Mouse (Mus musculus): ENCODE data around the gene Rwdd2b.

Gene Rwdd2b

DNA sequence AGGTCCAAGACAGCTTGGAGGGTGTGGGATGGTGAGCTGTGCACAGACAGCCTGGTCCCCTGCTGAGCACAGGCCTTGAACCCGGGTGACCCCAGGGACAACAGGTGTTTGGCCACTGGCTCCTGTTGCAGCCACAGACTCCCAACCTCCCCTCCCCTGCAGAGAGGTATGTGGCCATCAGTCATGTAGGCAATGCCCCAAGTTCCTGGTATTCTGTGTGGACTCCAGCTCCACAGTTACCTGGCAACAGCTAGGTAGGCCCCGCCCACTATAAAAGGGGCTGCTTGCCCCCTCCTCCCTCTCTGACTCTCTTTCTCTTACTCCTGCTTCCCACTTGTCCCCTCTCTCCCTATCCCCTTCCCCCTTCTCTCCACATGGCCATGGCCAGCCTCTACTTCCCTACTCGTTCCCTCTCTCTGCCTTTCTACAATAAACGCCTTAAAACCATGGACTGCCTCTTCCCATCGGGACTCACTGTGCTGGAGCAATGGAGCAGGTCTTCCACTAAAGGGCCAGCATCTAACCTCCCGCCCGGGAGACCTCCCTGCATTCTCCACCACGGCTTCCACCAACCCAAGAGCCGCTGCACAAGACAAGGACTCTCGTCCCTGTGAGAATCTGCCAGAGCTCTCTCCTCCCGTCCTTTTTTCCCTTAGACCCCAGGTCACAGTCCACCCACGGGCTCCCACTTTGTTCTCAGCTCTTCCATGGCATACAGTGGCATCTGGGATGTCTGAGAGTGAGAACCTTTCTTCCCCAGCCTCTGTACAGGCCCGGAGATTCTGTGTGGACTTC lies 4.8 kb downstream of the Rwdd2b start:
- TF ChIP-seq GATA4 (IDR thresholded peaks at IDR 0.05; ENCODE audit: insufficient replicate concordance, low read length): no peak

- TF ChIP-seq GATA4 (IDR thresholded peaks at IDR 0.05; ENCODE audit: insufficient replicate concordance, low read length): no peak
Measured at GRCm38 (mm10) chr16:87434946-87435345, 5.4 kb downstream of the Rwdd2b start.

DNA sequence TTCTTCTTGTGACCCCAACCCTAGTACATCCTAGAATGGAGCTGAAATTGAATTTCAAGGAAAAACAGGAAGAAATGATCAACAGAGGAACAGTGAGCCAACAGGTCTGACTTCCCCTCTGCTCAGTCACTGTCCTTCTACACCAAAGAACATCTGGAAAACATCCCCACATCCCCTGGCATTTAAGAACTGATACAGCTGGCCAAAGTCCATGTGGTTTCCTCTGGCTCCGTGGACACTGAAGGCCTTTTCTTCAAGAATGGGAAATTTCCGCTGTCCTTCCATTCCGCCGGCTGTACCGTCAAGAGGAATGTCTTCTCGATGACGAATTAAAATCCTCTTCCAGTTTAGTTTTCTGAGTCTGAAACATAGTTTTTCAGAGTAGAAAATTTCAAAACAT lies 6.1 kb downstream of the Rwdd2b start:
- TF ChIP-seq GATA4 (IDR thresholded peaks at IDR 0.05; ENCODE audit: insufficient replicate concordance, low read length): no peak

- TF ChIP-seq GATA4 (IDR thresholded peaks at IDR 0.05; ENCODE audit: insufficient replicate concordance, low read length): no peak; the same call in 1 of the 2 replicates
Measured at GRCm38 (mm10) chr16:87432033-87432814, 8.1 kb downstream of the Rwdd2b start, which contains the start of gene Ltn1. Gene Ltn1 (minus strand): TSS chr16:87432612.

DNA sequence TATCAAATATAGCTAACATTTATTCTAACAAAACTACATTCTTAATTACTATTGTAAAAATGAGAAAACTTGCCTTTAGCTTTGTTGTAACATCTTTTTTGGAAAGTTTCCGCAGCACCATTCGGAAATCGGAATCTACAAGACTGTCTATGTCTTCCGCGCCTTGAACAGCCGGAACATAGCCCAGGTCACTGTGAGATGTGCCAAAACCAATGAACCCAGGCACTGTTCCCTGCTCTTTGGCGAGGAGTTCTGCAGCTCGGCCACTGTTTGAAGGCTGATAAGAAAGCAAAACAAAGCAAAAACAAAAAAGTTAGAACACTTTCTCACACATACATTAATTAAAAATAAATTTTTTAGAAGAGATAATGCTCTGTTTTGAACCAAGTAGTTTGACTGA lies 12.9 kb downstream of the Rwdd2b start:
- TF ChIP-seq GATA4 (IDR thresholded peaks at IDR 0.05; ENCODE audit: insufficient replicate concordance, low read length): no peak

- no peak for TF ChIP-seq GATA4 (IDR thresholded peaks at IDR 0.05; ENCODE audit: insufficient replicate concordance, low read length)
Measured at GRCm38 (mm10) chr16:87420662-87421061, 19.7 kb downstream of the Rwdd2b start.

DNA sequence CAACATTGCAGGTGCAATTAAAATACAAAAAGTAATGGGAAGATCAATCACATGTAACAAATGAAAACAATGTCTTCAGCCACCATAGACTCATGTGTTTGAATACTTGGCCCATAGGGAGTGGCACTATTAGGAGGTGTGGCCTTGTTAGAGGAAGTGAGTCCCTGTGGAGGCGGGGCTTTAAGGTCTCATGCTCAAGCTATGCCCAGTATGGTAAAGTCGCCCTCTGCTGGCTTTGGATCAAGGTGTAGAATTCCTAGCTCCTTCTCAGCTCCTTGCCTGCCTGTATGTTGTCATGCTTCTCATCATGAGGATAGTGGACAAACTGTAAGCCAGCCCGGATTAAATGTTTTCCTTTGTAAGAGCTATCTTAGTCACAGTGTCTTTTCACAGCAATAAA lies 35.4 kb downstream of the Rwdd2b start:
- TF ChIP-seq GATA4 (IDR thresholded peaks at IDR 0.05; ENCODE audit: insufficient replicate concordance, low read length): no peak

DNA sequence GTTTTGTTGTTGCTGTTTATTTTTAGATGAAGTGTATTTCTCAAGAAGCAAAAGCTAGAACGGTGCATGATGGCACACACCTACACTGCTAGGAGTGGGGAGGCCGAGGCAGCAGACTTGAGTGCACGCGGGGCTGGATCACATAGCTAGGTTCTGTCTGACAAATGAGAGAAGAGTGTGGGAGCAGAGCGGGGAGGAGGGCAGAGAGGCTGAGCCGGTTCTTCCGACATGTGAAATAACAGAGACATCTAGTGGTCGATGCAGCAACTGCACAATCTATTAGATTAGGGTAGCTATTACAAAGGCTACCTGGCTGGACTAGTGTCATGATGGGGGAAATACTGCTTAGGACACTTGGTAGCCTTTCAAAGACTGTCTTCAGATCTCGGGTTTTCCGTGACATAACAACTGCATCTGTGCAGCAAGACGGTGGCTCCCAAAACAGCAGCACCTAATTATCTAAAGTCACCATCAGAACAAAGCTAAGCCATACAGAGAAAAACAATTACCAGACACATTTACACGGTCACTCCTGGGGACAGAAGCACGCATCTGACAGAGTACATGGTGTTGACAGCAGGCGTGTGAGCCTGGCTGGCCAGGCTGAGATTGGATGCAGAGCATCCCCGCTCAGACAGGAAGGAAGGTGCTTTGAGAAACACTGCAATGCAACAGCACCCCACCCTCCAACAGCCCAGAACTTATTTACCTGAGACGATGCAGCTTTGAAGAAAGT lies 46.4 kb downstream of the Rwdd2b start:
- TF ChIP-seq GATA4 (IDR thresholded peaks at IDR 0.05; ENCODE audit: insufficient replicate concordance, low read length): no peak

DNA sequence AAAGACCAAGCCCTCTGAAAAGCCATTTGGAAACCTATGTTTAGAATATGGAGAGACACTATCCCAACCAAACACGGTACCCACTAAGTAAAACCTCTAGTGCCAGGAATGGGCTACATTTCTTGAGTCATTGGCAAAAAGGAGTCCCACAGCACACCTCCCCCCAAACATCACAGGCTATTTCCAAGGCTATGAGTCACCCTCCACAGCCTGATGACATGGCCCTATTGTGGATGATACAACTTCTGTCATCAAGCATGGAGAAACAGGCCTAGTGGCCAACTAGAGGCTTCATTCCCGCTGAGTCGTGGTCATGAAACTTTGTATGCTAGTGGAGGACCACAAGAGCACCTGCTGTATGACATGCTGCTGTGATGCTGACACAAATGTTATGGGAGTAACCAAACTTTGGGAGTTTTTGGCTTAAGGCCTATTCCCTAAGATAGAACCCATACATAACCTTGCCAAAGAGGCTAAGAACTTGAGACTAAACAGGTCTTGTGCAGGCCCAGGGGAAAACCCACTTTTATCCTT lies 52.9 kb downstream of the Rwdd2b start:
- TF ChIP-seq GATA4 (IDR thresholded peaks at IDR 0.05; ENCODE audit: insufficient replicate concordance, low read length): no peak

GRCm38 (mm10) chr16:87384366-87384765 lies 56.0 kb downstream of the Rwdd2b start:
- no peak for TF ChIP-seq GATA4 (IDR thresholded peaks at IDR 0.05; ENCODE audit: insufficient replicate concordance, low read length)
